Mouse (Mus musculus): ENCODE data around the gene 4930558K02Rik. TPM values are rescaled to one million over a fixed set of nuclear protein-coding genes. Genes with fewer than 3 reads are reported as not detected.

The 4930558K02Rik gene
- polyA plus RNA-seq, 1 experiment = not detected

DNA sequence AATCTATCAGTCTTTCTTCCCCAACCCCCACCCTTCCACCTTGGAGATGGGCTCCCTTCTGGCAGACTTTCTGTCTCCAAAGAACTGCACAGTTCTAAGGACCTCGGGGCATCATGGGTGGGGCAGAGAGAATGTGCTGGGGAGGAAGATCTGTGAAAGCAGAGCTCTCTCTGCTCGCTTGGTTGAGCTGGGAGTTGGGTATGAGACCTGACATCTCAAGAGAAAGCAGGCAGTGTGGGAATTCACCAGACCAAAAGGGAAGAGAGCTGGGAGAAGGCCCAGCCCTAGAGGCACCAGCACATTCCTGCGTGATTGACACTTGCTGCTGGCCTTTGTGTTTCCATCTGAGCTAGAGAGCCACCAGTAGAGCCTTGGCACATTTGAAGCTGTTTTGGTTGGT is 63.4 kb downstream of the 4930558K02Rik start:
- DNase-seq (ENCODE audit: low read depth, low spot score) = no peak
- WGBS = 73% methylated on average over 3 of the region's 3 CpGs

DNA sequence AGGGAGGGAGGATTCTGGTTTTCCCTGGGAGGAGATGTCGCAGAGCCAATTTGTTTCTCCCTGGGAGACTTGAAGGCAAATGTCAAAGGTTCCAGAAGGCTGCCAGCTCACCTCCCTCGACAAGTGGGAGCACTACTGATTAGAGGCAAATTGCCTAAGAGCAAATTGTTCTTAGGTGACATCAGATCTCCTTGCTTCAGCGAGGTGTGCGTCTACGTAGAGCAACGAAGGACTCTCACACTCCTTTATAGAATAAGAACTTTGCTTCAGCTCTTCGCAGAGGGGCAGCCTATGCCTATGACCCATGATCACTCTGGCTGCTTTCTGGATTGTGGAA is 65.8 kb downstream of the 4930558K02Rik start:
- WGBS = 32% methylated on average over 7 of the region's 7 CpGs
- no peak for DNase-seq (ENCODE audit: low read depth, low spot score)

DNA sequence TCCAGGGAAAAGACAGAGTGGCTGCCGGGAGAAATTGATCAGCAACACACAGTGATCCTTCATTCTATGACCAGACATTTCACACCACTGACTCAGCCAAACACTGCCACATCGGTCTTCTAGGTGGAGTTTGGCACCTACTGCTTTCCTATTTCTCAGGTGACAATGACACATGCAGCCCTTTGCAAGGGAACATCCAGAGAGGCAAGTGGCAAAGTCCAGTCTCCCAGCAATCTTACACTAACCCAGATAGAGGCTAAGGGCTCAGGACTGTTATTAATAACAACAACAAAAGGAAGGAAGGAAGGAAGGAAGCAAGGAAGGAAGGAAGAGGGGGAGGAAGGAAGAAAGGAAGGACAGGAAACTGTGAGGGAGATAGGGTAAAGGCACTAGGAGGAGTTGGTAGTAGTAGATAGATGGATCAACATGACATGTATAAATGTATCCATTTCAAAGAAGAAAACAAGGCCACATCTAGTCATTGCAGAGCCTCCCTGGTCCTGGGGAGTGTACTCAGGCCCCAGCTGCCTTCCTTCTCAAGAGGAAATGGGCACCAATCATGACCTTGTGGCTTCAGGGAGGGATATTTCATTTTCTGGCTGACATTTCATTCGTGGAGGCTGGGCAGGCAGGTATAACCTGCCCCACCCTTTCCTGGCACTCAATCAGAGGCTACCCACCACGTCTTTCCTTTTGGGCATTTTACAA is 66.3 kb downstream of the 4930558K02Rik start:
- DNase-seq (ENCODE audit: low read depth, low spot score) = no peak
- 43% methylated on average over 4 of the region's 4 CpGs for WGBS

DNA sequence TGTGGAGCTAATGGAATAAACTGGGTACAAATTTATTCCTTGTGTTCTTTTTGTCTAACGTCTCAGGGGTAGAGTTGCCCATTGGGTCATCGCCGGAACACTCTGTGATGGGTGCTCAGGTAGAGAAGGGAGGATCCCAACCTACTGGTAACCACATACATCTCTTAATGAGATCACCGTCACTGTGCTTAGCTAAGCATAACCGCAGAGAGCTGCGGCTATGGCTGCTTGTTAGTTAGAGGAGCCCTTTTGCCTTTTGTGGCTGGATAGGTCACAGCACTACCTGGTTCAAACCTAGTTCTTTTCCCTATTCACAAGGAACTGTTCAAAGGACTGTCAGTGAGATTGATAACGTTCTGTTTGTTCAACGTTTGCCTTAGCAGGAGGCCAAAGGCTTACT is 70.4 kb downstream of the 4930558K02Rik start:
- no peak for DNase-seq (ENCODE audit: low read depth, low spot score)
- 78% methylated on average over 8 of the region's 8 CpGs for WGBS

DNA sequence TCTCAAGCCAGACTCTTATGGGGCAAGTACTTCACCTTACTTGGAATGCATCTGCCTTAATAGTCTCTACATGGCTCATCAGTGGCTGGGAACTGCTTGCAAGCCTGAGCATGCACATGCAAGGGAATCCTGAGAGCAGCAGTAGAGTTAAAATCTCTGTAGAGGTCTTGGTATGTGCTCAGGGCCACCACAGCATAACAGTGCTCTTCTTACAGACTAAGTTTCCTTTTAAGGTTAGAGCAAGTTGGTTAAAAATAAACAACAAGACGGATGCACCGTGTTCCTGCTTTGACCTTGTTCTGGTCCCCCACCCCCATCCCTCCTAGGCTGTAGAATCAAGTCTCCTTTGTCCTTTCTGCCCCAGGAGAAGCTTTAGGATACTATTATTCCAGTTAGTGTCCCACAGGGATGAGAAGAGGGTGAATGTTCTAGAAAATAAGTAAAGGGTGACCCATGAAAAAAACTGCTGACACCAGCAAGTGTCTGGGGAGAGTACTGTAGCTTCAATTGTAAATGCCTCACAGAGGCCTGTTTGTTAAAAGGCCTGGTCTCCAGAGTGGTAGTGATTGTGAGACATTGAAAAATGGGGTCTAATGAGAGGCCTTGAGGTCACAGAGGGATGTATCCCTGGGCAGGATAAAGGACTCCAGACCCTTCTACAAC is 71.5 kb downstream of the 4930558K02Rik start:
- no peak for DNase-seq (ENCODE audit: low read depth, low spot score)
- 13% methylated on average over 2 of the region's 2 CpGs for WGBS

DNA sequence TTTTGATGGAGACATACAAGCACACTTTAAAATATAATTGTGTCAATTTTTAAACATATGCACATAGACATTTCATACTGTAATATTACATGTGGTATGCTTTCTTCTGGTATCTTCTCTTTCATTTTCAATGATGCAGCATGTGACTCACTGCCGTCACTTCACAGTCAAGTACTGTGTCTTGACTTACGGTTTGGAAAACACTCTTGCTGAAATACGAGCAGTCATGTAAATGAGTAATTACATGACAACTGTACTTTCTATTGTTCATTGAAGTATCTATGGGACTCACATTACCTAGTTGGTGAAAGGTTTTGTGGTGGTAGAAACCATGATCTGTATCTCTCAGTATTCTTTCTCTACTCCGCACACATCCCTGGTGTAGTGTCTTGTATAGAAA is 72.3 kb downstream of the 4930558K02Rik start:
- DNase-seq (ENCODE audit: low read depth, low spot score) = no peak
- WGBS = 85% methylated on average over 4 of the region's 4 CpGs

DNA sequence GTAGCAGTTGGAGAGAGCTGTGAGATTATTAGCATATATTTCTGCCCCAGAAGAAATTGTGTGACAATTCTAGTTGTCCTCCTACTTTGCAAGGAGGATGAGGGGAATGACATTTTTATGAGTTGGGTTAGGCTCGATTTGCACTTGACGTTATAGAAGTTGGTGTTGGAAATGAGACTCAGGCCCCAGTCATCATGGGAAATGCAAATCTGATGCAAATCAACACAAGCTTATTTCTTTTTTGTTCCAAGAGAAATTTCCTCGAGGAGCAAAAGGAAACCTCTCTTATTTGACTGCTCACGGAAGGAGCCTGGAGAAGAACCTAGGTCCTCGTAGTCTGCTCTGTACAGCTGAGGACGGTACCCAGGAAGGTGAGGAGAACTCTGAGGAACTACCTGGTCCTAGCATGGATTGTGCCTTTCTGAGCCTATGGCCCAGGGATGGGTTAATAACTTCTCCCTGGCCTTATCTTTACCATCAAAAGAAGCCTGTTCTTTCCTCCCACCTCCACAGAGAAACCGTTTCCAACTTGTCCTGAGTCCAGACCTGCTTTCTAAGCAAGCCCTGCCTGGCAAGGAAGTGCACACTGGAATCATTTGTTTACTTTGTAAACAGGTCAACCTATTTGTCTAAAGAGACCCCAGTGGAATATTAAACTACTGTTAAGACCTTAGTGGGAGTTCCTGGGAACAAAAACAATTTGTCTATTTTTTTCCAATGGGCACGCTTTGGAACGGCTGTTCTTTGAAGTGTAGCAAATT is 76.6 kb downstream of the 4930558K02Rik start:
- 34% methylated on average over 9 of the region's 9 CpGs for WGBS
- DNase-seq (ENCODE audit: low read depth, low spot score) = no peak

DNA sequence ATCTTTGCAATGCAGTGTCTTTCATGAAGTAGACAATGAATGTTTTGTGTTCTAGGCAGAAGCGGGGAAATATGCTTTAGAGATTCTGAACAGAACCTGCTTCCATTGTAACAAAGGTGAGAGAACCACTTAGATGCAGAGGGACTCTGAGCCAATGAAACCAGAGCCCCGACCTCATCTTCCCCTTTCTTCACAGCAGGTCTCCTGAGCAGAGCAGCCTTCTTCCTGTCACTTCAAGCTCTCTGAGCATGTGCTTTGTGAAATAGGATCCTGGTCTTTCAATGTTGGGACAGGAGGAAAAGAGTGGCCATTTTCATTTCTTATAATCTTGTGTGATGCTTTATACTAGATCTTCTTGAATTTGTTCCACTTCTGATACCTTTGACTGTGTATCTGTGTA is 79.3 kb downstream of the 4930558K02Rik start:
- WGBS = 66% methylated on average over 2 of the region's 2 CpGs

DNA sequence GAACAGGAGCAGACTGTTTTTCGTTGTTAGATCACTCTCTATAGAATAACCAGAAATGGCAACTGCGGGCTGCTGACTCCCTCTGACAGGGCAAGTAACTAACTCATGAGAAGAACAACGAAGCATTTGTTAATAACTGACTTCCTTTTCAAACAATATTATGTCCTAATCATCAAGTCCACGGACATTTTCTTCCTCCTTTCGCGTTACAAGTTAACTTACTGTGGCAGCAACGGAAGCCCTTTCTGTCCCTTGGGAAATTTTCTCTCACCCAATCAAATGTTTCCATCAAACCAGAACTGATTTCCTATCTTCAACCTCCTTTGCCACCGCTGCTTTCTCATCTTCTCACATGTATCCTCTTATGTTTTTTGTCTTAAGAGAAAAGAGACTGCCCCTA is 82.2 kb downstream of the 4930558K02Rik start:
- no peak for DNase-seq (ENCODE audit: low read depth, low spot score)

More for the DNA sequence above, 79.3 kb downstream of the 4930558K02Rik start:
- DNase-seq (ENCODE audit: low read depth, low spot score) = no peak

DNA sequence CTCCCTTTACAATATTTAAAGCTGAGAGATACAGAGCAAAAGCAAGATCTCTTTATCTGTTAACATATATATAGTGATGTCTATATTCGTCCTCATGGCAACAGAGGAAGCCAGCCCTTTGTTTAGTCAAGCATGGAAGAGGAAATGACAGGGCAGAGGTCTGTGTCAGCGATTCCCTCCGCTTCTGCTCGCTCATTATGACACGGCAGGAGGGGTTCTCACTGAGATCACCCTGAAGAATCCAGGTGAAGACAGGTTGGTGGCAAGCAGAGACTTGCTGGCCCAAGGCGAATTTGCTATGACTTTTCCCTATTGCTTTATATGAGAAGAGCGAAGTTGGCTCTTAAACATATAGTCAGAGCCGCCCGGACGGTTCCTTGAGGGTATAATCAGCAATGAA is 83.3 kb downstream of the 4930558K02Rik start:
- WGBS = 34% methylated on average over 10 of the region's 10 CpGs

More for the DNA sequence above, 82.2 kb downstream of the 4930558K02Rik start:
- 70% methylated on average over 8 of the region's 8 CpGs for WGBS

DNA sequence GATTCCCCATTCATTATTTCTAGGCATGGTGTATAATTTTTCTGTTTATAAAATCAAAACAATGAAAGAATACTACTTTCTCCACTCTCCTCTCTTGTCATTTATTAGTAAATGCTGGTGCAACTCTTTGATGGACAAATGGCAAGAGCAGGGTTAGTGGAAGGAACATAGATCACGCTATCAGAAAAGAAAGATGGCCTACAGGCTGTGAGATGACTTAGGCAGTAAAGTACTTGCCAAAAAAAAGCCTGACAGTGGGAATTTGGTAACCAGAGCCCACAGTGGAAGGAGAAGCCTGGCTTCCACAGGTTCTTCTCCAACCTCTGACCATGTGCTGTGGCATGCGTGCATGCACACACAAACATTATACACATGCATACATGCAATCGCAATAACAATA is 84.4 kb downstream of the 4930558K02Rik start:
- WGBS = 94% methylated on average over 3 of the region's 3 CpGs
- no peak for DNase-seq (ENCODE audit: low read depth, low spot score)

More for the DNA sequence above, 83.3 kb downstream of the 4930558K02Rik start:
- no peak for DNase-seq (ENCODE audit: low read depth, low spot score)

DNA sequence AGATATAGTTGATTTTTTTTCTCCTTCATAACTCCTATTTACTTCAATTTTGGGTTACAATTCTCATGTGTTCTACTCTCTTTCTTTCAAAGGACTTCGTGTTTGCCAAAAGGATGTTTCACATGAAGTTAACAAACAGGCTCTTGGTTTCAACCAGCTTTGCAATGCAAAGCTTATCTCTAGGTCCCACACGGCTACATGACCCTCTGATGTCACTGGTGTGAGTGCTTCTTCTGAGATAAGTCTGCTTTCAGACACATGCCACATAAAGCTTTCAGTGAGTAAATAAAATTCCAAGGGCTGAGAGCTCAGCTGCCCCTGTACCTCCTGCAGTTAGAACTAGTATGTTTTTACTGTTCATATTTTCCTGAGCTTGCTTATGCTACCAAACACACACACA is 84.9 kb downstream of the 4930558K02Rik start:
- 34% methylated on average over 2 of the region's 2 CpGs for WGBS
- DNase-seq (ENCODE audit: low read depth, low spot score) = no peak

DNA sequence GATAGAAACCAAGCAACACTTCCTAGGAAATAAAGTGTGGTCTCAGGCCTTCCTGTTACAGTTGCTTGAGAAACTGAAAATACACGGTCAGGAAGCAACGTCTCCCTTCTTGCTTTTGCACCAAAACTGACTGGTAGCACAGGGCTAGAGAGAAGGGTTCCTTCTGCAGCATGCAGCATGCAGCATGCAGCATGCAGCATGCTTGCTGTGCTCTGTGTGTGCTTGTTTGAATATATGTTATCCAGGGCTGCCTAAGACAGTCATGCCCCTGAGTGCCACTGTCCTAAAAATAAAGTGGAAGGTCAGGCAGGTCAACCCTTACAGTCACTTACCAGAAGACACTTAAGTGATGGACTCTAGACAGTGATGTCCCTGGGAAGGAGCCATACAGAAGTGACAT is 85.3 kb downstream of the 4930558K02Rik start:
- 63% methylated on average over 2 of the region's 2 CpGs for WGBS
- no peak for DNase-seq (ENCODE audit: low read depth, low spot score)

Other genes starting within 250 kb of the 4930558K02Rik start
- gene Fasl, start 191.1 kb downstream of the 4930558K02Rik start, polyA plus RNA-seq (2012; rRNA removed) = 0.38 and 0.44 TPM in 2 replicates
- 2.8 and 3.8 TPM in 2 replicates for gene Suco, start 103.0 kb downstream of the 4930558K02Rik start, polyA plus RNA-seq (2012; rRNA removed)
- gene Pigc, start 10.4 kb downstream of the 4930558K02Rik start, polyA plus RNA-seq (2012; rRNA removed) = 15.9 and 20.8 TPM in 2 replicates

Measured in large intestine, adult 2 months (tissue).